Mouse (Mus musculus): ENCODE measurements around the gene Tuba3a. TPM values are rescaled to one million over a fixed set of nuclear protein-coding genes. Genes with fewer than 3 reads are reported as not detected.
"Not testable (repeated sequence)": the region's sequence is repeated elsewhere in the genome, so short reads cannot be mapped to it uniquely, and the experiment has no call there.

The Tuba3a gene
- polyA plus RNA-seq, 1 experiment from 2014 or later, result not detected

DNA sequence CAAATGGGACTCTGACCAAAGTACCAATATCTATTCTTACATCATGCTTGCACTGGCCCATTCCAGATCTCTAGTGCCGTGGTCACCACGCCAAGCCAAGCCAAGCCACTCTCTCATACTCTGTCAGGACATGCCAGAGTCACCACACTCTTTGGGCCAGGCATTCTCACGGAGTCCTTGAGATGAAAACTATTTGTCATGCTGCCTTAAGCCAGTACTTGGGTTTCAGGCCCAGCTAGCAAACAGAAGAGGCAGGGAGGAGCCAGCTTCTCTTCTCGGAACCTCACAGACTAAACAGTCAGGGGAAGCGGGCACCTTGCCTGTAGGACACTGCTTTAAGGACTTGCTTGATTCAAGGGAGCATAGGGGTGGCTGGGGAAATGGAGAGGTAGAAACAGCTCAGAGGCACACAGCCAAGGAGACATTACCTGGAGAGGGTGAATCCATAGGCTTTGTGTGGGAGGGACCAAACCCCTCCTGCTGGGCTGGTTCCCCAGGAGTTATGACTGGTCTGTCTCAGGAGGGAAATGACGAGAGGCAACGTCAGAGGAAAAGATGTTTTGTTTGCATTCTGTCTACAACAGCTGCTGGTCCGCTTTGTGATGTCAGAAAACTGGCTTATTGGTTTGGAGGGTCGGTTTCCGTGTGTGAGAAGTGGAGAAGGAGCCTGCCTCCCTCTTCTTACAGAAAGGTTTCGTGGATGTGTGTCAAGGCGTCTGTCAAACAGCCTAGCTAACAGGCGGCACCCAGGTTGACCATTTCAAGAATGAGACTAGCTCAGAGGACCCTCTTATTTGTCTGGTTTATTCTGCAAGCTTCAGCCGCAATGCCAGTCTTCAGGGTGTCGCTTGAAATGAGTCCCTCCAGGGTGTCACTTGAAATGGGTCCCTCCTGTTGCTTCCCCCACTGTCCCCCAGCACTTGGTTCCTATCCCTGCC, 33.4 kb upstream of the Tuba3a start:
- Histone ChIP-seq H3K4me3 (no peak overlapping the region), H3K4me2 (no peak overlapping the region), H3K36me3 (replicated peaks) (no peaks in the 10 kb centered on the region), H3K27me3 (replicated peaks) (peaks cover 35% of the 10 kb centered on the region), H3K4me1 (peaks cover 7% of the 10 kb centered on the region), H3K27ac (no peak overlapping the region), H3K9me3 (no peaks in the 10 kb centered on the region), H3K9ac (no peak overlapping the region)
- no peak for ATAC-seq (replicated peaks)
- WGBS, result 70% methylated on average over 15 of the region's 15 CpGs

DNA sequence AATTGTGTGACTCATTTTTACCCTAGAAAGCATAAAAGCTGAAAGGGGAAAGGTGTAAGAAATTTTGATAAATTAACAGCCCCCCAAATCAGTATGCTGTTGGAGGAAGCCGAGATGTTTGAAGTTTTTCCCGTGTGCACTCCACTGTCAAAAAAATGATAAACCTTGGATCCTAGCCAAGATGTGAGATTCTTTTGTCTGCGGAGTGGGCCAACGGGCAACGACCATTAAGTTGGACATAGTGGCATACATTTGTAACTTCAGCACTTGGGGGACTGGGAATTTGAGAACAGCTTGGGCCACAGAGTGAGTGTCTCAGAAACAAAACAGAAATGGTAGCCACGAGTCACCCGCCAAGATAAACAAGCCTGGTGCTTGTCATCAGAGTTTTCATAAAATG, 31.2 kb upstream of the Tuba3a start:
- H3K27ac ChIP-seq, result no peak overlapping the region
- no peak for ATAC-seq (replicated peaks)
- no peak overlapping the region for H3K4me3 ChIP-seq
- peaks cover 20% of the 10 kb centered on the region for H3K4me1 ChIP-seq
- H3K27me3 ChIP-seq (replicated peaks), result peaks cover 25% of the 10 kb centered on the region
- no peaks in the 10 kb centered on the region for H3K36me3 ChIP-seq (replicated peaks)
- WGBS, result 70% methylated on average over 7 of the region's 7 CpGs
- no peaks in the 10 kb centered on the region for H3K9me3 ChIP-seq
- H3K9ac ChIP-seq, result no peak overlapping the region
- no peak overlapping the region for H3K4me2 ChIP-seq

DNA sequence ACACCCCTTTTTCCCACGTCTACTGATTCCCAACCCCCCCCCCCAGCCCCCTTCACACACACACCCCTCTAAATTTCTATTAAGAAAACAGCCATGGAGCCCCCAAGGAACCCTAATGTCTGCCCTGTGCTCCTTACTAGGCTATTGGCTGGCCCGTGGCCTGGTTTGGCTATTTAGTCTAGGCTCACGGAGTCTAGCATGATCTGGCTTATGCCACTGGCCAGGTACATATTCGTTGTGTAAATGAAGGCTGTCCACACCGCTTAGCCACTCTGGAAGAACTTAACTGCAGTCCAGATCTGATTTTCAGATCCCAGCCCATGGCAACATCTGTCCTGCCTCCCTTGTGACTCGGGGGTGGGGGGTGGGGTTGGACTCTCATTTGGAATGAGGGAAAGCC, 28.9 kb upstream of the Tuba3a start:
- no peak overlapping the region for H3K4me2 ChIP-seq
- WGBS, result 84% methylated on average over 5 of the region's 6 CpGs
- H3K9ac ChIP-seq, result no peak overlapping the region
- H3K9me3 ChIP-seq, result no peaks in the 10 kb centered on the region
- no peak overlapping the region for H3K27ac ChIP-seq
- H3K4me3 ChIP-seq, result no peak overlapping the region
- peaks cover 15% of the 10 kb centered on the region for H3K4me1 ChIP-seq
- ATAC-seq (replicated peaks), result no peak
- no peaks in the 10 kb centered on the region for H3K36me3 ChIP-seq (replicated peaks)
- peaks cover 2% of the 10 kb centered on the region for H3K27me3 ChIP-seq (replicated peaks)

DNA sequence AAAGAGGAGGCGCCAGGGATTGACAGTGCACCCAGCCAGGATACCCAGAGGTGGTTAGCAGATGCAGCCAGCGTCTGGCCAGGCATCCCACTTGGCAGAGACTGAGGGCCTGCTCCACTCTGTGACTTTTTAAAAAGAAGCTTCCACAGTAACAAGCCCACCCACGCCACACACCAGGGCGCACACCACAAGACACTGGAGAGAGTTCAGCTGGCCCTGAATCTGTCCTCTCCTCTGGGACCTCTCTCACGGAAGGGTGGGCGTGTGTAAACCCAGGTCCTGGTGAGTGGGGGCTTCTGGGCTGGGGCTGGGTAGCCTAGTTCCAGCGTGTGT, 28.4 kb upstream of the Tuba3a start:
- WGBS, result 53% methylated on average over 7 of the region's 7 CpGs
- no peaks in the 10 kb centered on the region for H3K27me3 ChIP-seq (replicated peaks)
- H3K4me2 ChIP-seq, result peak overlapping the region; percentile 55
- H3K4me3 ChIP-seq, result peak overlapping the region; percentile 36
- no peaks in the 10 kb centered on the region for H3K36me3 ChIP-seq (replicated peaks)
- peaks cover 15% of the 10 kb centered on the region for H3K4me1 ChIP-seq
- no peaks in the 10 kb centered on the region for H3K9me3 ChIP-seq
- ATAC-seq (replicated peaks), result peak; percentile 41; the same call in 1 of the 2 replicates
- no peak overlapping the region for H3K27ac ChIP-seq
- peak overlapping the region; percentile 34; the same call in 1 of the 2 replicates for H3K9ac ChIP-seq

DNA sequence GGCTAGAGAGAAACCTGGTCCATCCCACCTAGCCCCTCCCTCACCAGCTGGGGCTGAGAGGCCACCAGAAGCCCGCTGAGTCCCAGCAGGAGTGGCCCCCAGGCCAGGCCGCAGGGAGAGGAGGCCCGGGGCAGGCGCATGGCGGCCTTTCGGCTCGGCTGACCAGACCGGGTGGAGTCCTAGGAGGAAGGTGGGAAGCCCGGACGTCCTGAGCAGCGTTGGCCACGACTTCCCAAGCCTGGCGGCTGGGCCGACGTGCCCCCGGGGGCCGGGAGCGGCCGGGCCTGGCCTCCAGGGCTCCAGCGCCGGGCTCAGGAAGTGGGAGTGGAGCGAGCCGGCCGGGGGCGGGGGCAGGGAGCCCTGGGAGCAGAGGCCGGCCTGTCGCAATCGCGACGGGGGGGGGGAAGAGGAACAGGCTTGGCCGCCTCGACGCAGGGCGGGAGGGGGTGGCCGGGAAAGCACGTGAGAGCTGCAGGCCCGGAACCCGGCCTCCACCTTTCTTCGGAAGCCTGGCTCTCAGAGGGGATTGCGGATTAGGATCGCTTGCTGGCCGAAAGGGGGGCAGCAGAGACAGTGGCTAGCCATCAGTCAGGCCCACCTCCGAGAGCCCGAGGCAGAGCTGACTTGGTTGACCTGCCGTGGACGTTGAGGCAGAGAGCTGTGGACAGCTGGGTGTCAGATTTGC, 27.8 kb upstream of the Tuba3a start, which contains the start of gene Ltbr:
Ltbr (minus strand) TSS at position 340 of the 685 bp plus-strand sequence.
- peaks cover 15% of the 10 kb centered on the region for H3K4me1 ChIP-seq
- WGBS, result 3% methylated on average over 45 of the region's 46 CpGs
- H3K9me3 ChIP-seq, result no peaks in the 10 kb centered on the region
- peak within 1 kb of the TSS; percentile 36 for H3K4me3 ChIP-seq
- no peaks in the 10 kb centered on the region for H3K27me3 ChIP-seq (replicated peaks)
- H3K36me3 ChIP-seq (replicated peaks), result no peaks in the 10 kb centered on the region
- H3K9ac ChIP-seq, result peak within 1 kb of the TSS; percentile 34; the same call in 1 of the 2 replicates
- H3K4me2 ChIP-seq, result peak within 1 kb of the TSS; percentile 55
- ATAC-seq (replicated peaks), result peak; percentile 66
- H3K27ac ChIP-seq, result no peak within 1 kb of the TSS

DNA sequence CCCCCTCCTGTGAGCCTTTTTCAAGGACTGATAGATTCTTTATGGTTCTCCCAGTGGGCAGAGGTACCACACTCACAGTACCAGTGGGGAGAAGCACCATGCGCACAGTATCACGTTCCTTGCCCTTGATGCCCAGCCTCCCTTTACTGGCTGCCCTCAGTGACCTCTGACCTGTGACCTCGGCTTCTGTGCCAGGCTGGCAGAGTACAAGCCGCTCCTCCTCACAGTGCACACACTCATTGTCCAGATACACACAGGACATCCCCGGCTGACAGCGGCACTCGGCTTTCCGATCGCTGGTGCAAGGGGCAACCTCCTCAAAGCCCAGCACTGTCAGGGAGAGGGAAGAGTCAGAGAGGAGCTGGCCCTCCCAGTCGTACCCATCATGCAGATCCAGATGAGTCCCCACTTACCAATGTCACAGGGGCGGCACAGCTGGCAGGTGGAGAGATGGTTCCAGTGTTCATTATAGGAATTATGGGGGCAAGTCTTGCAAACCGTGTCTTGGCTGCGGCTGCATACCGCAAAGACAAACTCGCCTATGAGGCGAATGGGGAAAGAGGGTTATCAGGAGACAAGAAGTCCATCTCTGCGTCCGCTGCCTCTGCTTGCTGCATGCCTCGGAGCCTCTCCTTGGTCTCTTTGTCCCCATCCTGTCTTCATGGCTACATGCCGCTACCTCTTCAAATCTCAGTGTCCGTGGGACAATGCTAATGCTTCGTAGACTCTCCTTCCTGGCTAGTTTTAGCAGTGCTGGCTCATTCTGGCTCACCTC, 26.9 kb upstream of the Tuba3a start:
- Histone ChIP-seq H3K9me3 (no peaks in the 10 kb centered on the region), H3K27me3 (replicated peaks) (no peaks in the 10 kb centered on the region), H3K36me3 (replicated peaks) (no peaks in the 10 kb centered on the region), H3K4me3 (peak overlapping the region; percentile 36), H3K9ac (0 out of 2 replicates have a peak overlapping the region, but pooled peaks have one; percentile 25), H3K4me1 (peaks cover 15% of the 10 kb centered on the region), H3K4me2 (peak overlapping the region; percentile 55), H3K27ac (no peak overlapping the region)
- ATAC-seq (replicated peaks), result peak; percentile 28
- WGBS, result 71% methylated on average over 22 of the region's 22 CpGs

DNA sequence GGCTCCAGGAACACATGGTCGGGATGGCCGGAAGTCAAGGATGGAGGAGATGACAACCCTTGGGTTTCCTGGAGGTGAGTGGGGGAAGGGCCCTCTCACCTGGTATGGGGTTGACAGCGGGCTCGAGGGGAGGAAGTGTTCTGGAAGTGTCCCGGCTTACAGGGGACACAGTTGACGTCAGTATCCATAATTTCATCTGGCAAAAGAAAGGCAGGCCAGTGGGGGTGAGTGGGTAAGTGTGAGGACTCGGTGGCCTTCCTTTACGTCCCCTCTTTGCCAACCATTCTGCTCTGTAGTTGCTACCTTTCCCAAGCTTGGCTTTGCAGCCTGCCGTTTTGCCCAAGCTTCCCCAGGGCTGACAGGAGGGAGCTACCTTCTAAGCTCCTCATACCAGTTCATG, 26.3 kb upstream of the Tuba3a start:
- Histone ChIP-seq H3K4me1 (peaks cover 15% of the 10 kb centered on the region), H3K4me3 (no peak overlapping the region), H3K9me3 (no peaks in the 10 kb centered on the region), H3K27me3 (replicated peaks) (no peaks in the 10 kb centered on the region), H3K9ac (no peak overlapping the region), H3K36me3 (replicated peaks) (no peaks in the 10 kb centered on the region), H3K27ac (no peak overlapping the region), H3K4me2 (no peak overlapping the region)
- ATAC-seq (replicated peaks), result no peak
- WGBS, result 89% methylated on average over 9 of the region's 9 CpGs

DNA sequence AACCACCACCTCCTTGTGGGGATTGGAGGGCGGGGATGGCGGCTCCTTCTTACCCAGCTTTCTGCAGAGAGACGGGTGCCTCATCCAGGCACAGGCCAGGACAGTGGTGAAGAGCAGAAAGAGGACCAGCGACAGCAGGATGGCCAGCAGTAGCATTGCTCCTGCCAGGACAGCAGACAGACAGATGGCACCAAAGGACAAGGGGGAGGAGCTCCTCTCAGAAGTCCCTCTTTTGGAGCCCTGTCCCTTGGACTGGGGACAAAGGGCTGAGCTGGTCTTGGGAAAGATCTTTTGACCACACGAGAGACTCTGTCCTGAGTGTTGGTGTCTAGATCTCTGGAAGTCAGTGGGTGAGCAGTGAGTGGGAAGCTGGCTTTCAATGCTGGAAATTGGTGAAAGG, 23.6 kb upstream of the Tuba3a start:
- Histone ChIP-seq H3K27ac (no peak overlapping the region), H3K9me3 (no peaks in the 10 kb centered on the region), H3K4me2 (no peak overlapping the region), H3K36me3 (replicated peaks) (no peaks in the 10 kb centered on the region), H3K4me1 (peaks cover 15% of the 10 kb centered on the region), H3K4me3 (no peak overlapping the region), H3K27me3 (replicated peaks) (no peaks in the 10 kb centered on the region), H3K9ac (no peak overlapping the region)
- 39% methylated on average over 5 of the region's 5 CpGs for WGBS
- no peak for ATAC-seq (replicated peaks)

DNA sequence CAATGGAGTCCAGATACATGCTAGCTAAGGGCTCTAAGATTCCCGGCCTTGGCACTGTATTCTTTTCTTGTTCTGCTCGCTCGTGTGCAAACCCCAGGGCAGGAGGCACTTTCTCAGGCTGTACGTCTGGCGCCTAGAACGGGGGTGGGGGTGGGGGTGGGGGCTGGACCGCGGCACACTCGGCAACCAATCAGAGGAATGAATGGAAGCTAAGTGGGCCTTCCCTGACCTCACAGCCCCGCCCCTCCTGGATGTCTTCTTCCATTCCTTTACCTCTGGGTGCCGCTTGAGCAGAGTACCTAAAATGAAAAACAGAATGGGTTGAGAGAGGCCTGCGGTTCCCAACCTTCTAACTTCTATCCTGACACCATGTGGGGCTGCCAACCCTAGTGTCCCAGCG, 23.1 kb upstream of the Tuba3a start:
- Histone ChIP-seq H3K27me3 (replicated peaks) (no peaks in the 10 kb centered on the region), H3K4me3 (no peak overlapping the region), H3K36me3 (replicated peaks) (no peaks in the 10 kb centered on the region), H3K9ac (no peak overlapping the region), H3K9me3 (no peaks in the 10 kb centered on the region), H3K27ac (no peak overlapping the region), H3K4me2 (no peak overlapping the region), H3K4me1 (peaks cover 10% of the 10 kb centered on the region)
- WGBS, result 15% methylated on average over 13 of the region's 13 CpGs
- no peak for ATAC-seq (replicated peaks)

DNA sequence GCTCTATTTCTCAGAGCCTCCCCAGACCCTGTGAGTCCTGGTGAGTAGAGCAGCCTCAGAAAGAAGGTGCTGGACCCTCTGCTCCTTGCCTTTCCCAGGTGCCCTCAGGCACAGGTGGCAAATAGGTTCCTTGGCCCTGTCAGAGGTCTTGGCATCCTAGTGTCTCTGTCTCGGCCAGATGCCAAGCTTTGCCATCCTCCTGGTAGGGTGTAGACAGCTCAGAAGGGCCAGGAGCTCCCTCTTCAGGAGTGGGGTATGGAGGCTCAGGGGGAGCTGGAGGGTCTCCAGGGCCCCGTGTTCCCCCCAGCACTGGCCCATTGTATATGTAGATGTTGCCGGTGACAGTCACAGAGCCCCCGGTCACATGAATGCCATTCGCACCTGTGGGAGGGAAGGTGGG, 21.2 kb upstream of the Tuba3a start:
- H3K4me1 ChIP-seq, result no peaks in the 10 kb centered on the region
- 92% methylated on average over 5 of the region's 5 CpGs for WGBS
- H3K9ac ChIP-seq, result no peak overlapping the region
- H3K9me3 ChIP-seq, result no peaks in the 10 kb centered on the region
- no peaks in the 10 kb centered on the region for H3K27me3 ChIP-seq (replicated peaks)
- no peak overlapping the region for H3K4me2 ChIP-seq
- H3K4me3 ChIP-seq, result no peak overlapping the region
- no peak for ATAC-seq (replicated peaks)
- H3K27ac ChIP-seq, result no peak overlapping the region
- H3K36me3 ChIP-seq (replicated peaks), result no peaks in the 10 kb centered on the region

DNA sequence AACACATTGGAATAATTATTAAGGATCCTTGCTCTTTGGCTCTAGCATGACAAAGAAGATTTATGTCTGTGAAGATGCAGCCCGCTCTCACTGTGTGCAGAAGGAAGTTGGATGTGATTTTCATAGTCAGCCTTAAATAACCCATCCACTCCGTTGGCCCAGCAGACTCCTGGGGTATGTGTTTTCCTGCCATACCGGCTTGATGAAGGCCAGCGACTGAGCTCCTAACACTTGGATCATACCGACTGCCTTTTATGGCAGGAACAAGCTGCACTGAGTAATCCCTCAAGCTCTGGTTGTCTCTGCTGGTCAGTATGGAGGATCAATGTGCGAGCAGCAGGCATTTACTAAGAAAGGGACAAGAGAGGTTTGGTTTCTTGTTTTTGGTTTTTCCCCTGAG, 19.6 kb upstream of the Tuba3a start:
- no peak for ATAC-seq (replicated peaks)
- WGBS, result 91% methylated on average over 6 of the region's 6 CpGs
- Histone ChIP-seq H3K27me3 (replicated peaks) (no peaks in the 10 kb centered on the region), H3K4me2 (no peak overlapping the region), H3K4me3 (no peak overlapping the region), H3K9me3 (no peaks in the 10 kb centered on the region), H3K27ac (no peak overlapping the region), H3K4me1 (no peaks in the 10 kb centered on the region), H3K36me3 (replicated peaks) (no peaks in the 10 kb centered on the region), H3K9ac (no peak overlapping the region)

DNA sequence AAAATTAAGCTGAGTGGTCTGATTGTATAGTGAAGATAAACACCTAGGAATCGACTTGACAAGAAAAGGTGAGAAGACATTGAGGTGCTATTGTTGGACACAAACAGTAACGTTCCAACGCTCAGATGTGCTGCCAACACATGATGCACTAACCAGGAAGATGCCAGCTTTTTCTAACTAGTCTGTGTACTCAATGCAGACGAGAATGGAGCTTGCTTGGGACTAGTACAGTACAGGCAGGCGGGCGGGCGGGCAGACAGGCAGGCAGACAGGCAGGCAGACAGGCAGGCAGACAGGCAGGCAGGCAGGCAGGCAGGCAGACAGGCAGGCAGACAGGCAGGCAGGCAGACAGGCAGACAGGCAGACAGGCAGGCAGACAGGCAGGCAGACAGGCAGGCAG, 18.6 kb upstream of the Tuba3a start:
- H3K36me3 ChIP-seq (replicated peaks); ATAC-seq (replicated peaks); H3K4me3 ChIP-seq; H3K4me2 ChIP-seq; H3K27ac ChIP-seq; H3K27me3 ChIP-seq (replicated peaks); H3K9me3 ChIP-seq; H3K4me1 ChIP-seq; H3K9ac ChIP-seq: not testable (repeated sequence)
- WGBS, result 90% methylated on average over 7 of the region's 7 CpGs

Data from midbrain, embryonic 15.5 days (tissue).